Mouse (Mus musculus) hindbrain, embryonic 14.5 days (tissue): ENCODE measurements around the gene Tnfsf10. TPM values are rescaled to one million over a fixed set of nuclear protein-coding genes. Genes with fewer than 3 reads are reported as not detected.
"Not testable (repeated sequence)": the region's sequence is repeated elsewhere in the genome, so short reads cannot be mapped to it uniquely, and the experiment has no call there.

Experiments
- ATAC-seq: fragments of 200-750 bp; cut with Nextera tagmentation; 2 replicates; pipeline ENCODE4 v1.8.0; 2017; ENCODE audit warnings: moderate number of reproducible peaks, mild to moderate bottlenecking, moderate TSS enrichment, moderate library complexity; ENCODE audit not compliant: low FRiP score
- DNase-seq: peaks from one replicate; pipeline ENCODE4 v3.0.0-alpha.2; 2015; ENCODE audit warnings: low spot score
- H3K27ac ChIP-seq: fragments of 300-500 bp; sonication (generic); 2 replicates; pipeline ENCODE4 v1.5.1; 2014; ENCODE audit warnings: mild to moderate bottlenecking, moderate library complexity
- H3K27me3 ChIP-seq: fragments of 300-500 bp; sonication (generic); 2 replicates; pipeline ENCODE4 v1.6.1; 2014; ENCODE audit warnings: mild to moderate bottlenecking, low read length, mixed read lengths; ENCODE audit not compliant: control insufficient read depth, insufficient read depth
- H3K36me3 ChIP-seq: fragments of 300-500 bp; sonication (generic); replicated peaks from 2 replicates; pipeline ENCODE4 v1.6.1; 2014; ENCODE audit not compliant: control insufficient read depth, insufficient read depth
- H3K4me1 ChIP-seq: fragments of 300-500 bp; sonication (generic); replicated peaks from 2 replicates; pipeline ENCODE4 v1.6.1; 2014; ENCODE audit warnings: antibody characterized with exemption, low read length, mixed read lengths; ENCODE audit not compliant: control insufficient read depth, insufficient read depth
- H3K4me2 ChIP-seq: fragments of 300-500 bp; sonication (generic); replicated peaks from 2 replicates; pipeline ENCODE4 v1.6.1; 2014; ENCODE audit warnings: mild to moderate bottlenecking, moderate library complexity
- H3K4me3 ChIP-seq: fragments of 300-500 bp; sonication (generic); replicated peaks from 2 replicates; pipeline ENCODE4 v1.5.1; 2014; ENCODE audit warnings: mild to moderate bottlenecking, low read length
- H3K9ac ChIP-seq: fragments of 300-500 bp; sonication (generic); 2 replicates; pipeline ENCODE4 v1.6.1; 2014
- H3K9me3 ChIP-seq: fragments of 300-500 bp; sonication (generic); 2 replicates; pipeline ENCODE4 v1.6.1; 2016; ENCODE audit warnings: low read length; ENCODE audit not compliant: control insufficient read depth
- WGBS: fragments of 180-500 bp; shearing (Covaris S2); extraction: QIAGEN DNeasy Blood & Tissue Kit; methylation state at CpG from one replicate; pipeline ENCODE4 v1.1.7; 2014; 5-methylcytosine and 5-hydroxymethylcytosine counted together
- polyA plus RNA-seq: library from polyadenylated mRNA; unstranded; fragments of >200 nt; fragmentation: Nextera tagmentation; extraction: Ambion mirVana; gene quantifications from 2 replicates; pipeline ENCODE4 v1.2.1, GENCODE M21; 2014

The Tnfsf10 gene
- polyA plus RNA-seq, result 0.08 and 0.14 TPM in 2 replicates

DNA sequence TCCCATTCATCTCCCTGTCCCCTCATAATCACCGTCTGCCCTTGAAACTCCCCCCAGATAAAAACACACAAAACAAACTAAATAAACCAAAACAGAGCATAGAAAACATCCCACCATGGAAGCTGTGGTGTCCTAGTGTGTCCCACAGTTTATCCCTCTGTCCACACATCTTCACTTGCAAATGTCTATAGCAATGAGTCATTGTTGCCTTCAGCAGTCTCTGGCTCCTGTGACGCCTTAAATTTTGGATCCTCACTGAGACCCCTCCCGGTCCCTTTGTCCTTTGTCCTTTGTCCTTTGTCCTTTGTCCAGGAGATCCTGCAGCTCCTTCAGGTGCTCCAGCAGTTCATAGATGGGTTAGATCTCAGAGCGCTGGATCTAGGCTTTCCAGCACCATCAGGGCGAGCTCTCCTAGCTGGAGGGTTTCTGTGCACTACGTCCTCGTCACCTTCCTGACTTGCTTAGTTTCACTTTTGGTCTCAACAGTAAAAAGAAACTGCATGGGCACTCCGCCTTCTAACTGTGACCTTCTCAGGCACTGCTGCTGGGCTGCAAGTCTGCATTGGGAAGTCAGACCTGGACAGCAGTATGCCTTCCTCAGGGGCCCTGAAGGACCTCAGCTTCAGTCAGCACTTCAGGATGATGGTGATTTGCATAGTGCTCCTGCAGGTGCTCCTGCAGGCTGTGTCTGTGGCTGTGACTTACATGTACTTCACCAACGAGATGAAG lies at the start of gene Tnfsf10:
TSS of gene Tnfsf10 (plus strand) at position 470 of the 729 bp plus-strand sequence.
- WGBS, result 69% methylated on average over 9 of the region's 9 CpGs
- Histone ChIP-seq H3K9me3 (no peaks in the 10 kb centered on the region), H3K4me1 (no peaks in the 10 kb centered on the region), H3K4me3 (no peak within 1 kb of the TSS), H3K27me3 (no peaks in the 10 kb centered on the region), H3K9ac (no peak within 1 kb of the TSS), H3K27ac (no peak within 1 kb of the TSS), H3K36me3 (no peaks in the 10 kb centered on the region), H3K4me2 (no peak within 1 kb of the TSS)
- DNase-seq (no peak), ATAC-seq (no peak)

DNA sequence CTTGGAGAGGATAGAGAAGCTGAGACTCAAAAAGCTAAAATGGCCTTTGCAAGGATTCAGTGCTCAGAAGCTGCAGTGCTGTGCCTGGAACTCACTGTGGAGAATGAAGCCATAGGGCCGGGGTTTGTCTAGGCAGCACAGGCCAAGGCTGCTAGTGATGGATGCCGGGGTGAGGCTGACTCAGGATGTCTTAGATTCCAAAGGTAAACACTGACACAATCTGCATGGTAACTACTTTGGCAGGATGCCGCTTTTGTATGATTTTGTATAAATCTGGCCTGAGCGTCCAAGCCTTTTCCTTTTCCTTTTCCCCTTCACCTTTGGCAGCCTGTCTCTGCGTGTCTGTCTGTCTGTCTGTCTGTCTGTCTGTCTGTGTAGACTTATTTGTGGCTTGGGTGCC lies 49.5 kb upstream of the Tnfsf10 start:
- Histone ChIP-seq H3K4me2 (no peak overlapping the region), H3K27me3 (no peaks in the 10 kb centered on the region), H3K4me1 (no peaks in the 10 kb centered on the region), H3K9ac (no peak overlapping the region), H3K9me3 (no peaks in the 10 kb centered on the region), H3K36me3 (no peaks in the 10 kb centered on the region), H3K4me3 (no peak overlapping the region), H3K27ac (no peak overlapping the region)
- ATAC-seq, result no peak
- DNase-seq, result no peak
- 88% methylated on average over 5 of the region's 5 CpGs for WGBS

DNA sequence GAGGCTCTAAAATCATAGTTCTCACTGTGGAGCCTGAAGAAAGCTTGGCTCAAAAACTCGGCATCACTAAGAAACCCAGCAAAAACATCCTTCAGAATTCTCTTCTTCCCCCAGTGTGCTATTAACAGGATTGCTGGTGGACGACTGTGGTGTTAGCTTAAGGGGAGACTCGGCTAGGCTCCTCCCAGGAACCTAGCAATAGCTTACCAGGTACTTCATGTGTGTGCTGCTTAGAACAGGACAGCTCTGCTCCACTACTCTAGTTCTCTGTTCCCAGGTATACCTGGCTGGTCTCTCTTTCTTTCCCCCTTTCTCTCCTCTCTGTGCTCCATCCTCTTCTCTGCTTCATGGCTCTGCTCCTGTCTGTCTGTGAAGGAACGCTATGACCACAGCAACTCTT lies 48.9 kb upstream of the Tnfsf10 start:
- ATAC-seq (no peak), DNase-seq (no peak)
- H3K4me1 ChIP-seq, result no peaks in the 10 kb centered on the region
- H3K4me3 ChIP-seq, result no peak overlapping the region
- H3K9ac ChIP-seq, result no peak overlapping the region
- H3K36me3 ChIP-seq, result no peaks in the 10 kb centered on the region
- no peaks in the 10 kb centered on the region for H3K9me3 ChIP-seq
- no peak overlapping the region for H3K27ac ChIP-seq
- H3K27me3 ChIP-seq, result no peaks in the 10 kb centered on the region
- H3K4me2 ChIP-seq, result no peak overlapping the region
- 72% methylated on average over 4 of the region's 4 CpGs for WGBS

DNA sequence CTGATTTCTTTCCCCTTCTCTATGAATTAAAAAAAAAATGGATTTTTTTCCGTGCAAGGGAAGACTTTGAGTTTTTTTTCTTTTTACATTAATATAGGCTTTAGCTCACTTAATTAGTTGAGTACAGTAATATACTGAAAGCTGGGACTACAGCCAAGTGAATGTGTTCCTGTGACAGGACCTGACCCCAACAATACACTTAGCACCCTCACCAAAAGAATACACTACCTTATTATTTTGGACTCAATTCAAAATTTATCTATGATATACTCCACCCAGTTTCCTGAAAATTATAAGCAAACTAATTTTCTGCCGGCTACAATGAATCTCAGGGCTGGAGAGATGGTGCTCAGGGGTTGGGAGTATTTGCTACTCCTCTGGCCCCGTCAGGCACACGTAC lies 47.7 kb upstream of the Tnfsf10 start:
- Histone ChIP-seq H3K27ac (no peak overlapping the region), H3K4me2 (no peak overlapping the region), H3K4me1 (no peaks in the 10 kb centered on the region), H3K36me3 (no peaks in the 10 kb centered on the region), H3K9me3 (no peaks in the 10 kb centered on the region), H3K9ac (no peak overlapping the region), H3K4me3 (no peak overlapping the region), H3K27me3 (no peaks in the 10 kb centered on the region)
- no peak for ATAC-seq
- DNase-seq, result no peak
- WGBS, result 84% methylated on average over 4 of the region's 4 CpGs

DNA sequence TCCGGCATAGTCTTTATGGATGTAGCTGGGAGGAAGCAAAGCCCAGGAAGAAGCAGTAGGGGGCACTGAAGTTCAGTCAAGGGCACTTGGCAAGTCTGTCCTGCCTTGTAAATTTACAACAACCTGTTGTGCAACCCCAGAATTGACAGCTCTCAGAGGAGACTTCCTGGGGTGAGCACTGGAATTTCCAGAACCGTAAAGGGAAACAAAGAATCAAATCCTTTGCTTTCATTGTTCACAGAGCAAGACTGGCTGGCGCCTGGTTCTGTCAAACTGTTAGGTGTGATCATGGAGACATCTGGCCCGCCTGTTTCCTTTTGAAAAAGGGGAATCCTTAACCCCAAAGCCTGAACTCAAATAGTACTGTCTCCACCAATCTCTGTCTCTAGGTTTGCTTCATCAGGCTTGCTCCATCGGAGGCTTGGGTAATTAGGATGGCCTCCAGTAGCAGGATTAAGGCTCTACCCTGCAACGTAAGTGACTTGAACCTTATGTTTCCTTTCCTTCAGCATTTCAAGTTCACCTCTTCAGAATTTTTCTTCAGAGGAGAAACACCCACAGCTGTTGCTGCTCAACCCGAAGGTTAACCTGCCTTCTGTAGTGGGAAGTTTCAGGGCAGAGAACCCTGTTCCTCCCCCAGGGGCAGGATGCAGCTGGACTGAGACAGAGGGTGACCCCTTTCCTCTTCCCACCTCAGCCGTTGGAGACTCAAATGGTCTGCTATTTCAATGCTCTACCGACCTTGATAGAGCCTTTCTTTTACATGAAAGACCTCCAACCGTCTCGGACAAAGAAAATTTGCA lies 46.5 kb upstream of the Tnfsf10 start:
- no peaks in the 10 kb centered on the region for H3K4me1 ChIP-seq
- no peak overlapping the region for H3K27ac ChIP-seq
- no peaks in the 10 kb centered on the region for H3K27me3 ChIP-seq
- no peak overlapping the region for H3K9ac ChIP-seq
- WGBS, result 41% methylated on average over 11 of the region's 11 CpGs
- DNase-seq, result no peak
- H3K9me3 ChIP-seq, result no peaks in the 10 kb centered on the region
- H3K36me3 ChIP-seq, result no peaks in the 10 kb centered on the region
- no peak overlapping the region for H3K4me3 ChIP-seq
- no peak overlapping the region for H3K4me2 ChIP-seq
- no peak for ATAC-seq

DNA sequence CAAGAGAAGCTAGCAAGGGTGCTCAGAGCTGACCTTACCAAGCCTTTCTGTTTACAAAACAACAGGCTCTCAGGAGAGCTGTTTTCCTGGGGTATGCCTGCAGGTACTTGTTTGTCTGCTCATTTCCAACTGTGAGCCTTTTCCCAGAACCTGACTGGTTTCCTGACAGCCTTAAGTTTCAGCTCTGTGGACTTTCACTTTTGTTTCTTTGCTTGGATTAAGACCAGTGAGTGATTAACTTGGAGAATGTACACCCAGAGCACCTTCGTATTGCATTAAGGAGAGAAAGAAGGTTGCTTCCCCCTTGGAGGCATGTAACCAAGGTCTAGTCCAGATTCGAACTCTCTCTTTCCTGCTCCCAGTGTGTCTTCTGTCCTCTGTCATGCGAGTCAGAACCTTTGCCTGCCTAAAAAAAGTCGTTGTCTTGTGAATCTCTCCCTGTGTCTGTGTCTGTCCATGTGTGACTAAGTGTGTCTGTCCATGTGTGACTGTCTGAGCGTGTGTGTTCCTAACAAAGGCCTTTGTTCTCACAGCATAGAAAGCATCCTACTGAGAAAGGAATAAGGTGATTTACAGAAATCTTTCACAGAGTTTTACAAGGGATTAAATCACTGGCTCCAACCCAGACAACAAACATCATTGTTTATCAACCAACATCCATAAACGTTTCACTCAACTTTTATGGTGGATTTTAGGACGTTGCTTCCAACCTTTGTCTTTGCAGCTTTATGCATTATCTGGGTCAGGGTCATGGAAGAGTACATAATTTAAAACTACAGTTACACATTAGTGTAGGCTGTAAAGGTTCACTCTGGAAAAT lies 43.7 kb upstream of the Tnfsf10 start:
- H3K27ac ChIP-seq, result no peak overlapping the region
- 18% methylated on average over 7 of the region's 7 CpGs for WGBS

DNA sequence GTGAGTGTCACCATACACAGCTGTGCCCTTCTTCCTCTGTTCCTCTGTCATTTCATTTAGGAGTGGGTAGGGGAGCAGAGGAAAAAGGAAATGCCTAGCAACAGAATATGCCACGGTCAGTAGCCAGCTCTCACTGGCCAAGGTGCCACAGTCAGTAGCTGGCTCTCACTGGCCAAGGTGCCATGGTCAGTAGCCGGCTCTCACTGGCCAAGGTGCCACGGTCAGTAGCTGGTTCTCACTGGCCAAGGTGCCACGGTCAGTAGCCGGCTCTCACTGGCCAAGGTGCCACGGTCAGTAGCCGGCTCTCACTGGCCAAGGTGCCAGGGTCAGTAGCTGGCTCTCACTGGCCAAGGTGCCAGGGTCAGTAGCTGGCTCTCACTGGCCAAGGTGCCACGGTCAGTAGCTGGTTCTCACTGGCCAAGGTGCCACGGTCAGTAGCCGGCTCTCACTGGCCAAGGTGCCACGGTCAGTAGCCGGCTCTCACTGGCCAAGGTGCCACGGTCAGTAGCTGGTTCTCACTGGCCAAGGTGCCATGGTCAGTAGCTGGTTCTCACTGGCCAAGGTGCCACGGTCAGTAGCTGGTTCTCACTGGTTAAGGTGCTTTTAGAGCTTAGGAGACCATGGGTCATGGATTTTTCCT lies 37.4 kb upstream of the Tnfsf10 start:
- WGBS, result 98% methylated on average over 11 of the region's 14 CpGs
- H3K4me3 ChIP-seq, H3K27ac ChIP-seq, H3K4me1 ChIP-seq, DNase-seq, H3K4me2 ChIP-seq, H3K9ac ChIP-seq, H3K9me3 ChIP-seq, ATAC-seq, H3K27me3 ChIP-seq, H3K36me3 ChIP-seq: not testable (repeated sequence)

More for the DNA sequence above, 43.7 kb upstream of the Tnfsf10 start:
- Histone ChIP-seq H3K9ac (no peak overlapping the region), H3K4me2 (no peak overlapping the region), H3K27me3 (no peaks in the 10 kb centered on the region), H3K9me3 (no peaks in the 10 kb centered on the region), H3K4me3 (no peak overlapping the region), H3K36me3 (no peaks in the 10 kb centered on the region), H3K4me1 (no peaks in the 10 kb centered on the region)
- ATAC-seq, result no peak
- no peak for DNase-seq

DNA sequence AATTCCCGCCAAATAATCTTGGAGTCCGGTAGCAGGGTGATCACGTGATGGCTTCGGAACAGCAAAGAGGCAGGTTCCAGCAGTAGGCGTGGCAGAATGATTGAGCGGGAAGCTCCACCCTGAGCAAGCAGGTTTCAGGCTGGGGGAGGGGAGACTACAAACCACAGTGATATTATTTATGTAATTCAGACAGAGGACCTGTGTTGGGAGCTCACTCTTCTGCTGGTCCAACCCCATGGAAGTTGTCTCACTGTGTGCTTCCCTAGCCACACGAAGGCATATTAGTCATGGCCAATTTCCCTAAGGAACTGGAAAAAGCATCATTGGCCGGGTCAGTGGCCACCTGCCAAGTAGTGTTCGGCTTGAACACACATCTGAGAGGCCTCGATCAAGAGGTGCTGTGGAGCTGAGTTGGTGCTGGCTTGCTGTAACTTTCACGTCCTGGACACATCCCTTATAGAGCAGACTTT lies 36.5 kb upstream of the Tnfsf10 start:
- no peaks in the 10 kb centered on the region for H3K27me3 ChIP-seq
- H3K4me1 ChIP-seq, result peaks cover 10% of the 10 kb centered on the region; the same call in 1 of the 2 replicates
- no peak overlapping the region for H3K9ac ChIP-seq
- H3K27ac ChIP-seq, result no peak overlapping the region
- H3K9me3 ChIP-seq, result no peaks in the 10 kb centered on the region
- 61% methylated on average over 11 of the region's 11 CpGs for WGBS
- H3K4me2 ChIP-seq, result no peak overlapping the region
- H3K36me3 ChIP-seq, result no peaks in the 10 kb centered on the region
- DNase-seq (no peak), ATAC-seq (no peak)
- no peak overlapping the region for H3K4me3 ChIP-seq
